Mouse (Mus musculus) neural tube, embryonic 14.5 days (tissue): ENCODE results near the gene Arvcf. TPM values are rescaled to one million over a fixed set of nuclear protein-coding genes. Genes with fewer than 3 reads are reported as not detected.

Experiments used
- ATAC-seq: fragments of 200-750 bp; cut with Nextera tagmentation; 2 replicates; pipeline ENCODE4 v1.8.0; 2017; ENCODE audit warnings: low read depth, mild to moderate bottlenecking, moderate TSS enrichment, moderate library complexity
- H3K27ac ChIP-seq: fragments of 300-500 bp; sonication (generic); 2 replicates; pipeline ENCODE4 v1.5.1; 2014; ENCODE audit warnings: low read depth, mild to moderate bottlenecking, control low read depth, low read length, moderate library complexity, mixed read lengths
- H3K27me3 ChIP-seq: fragments of 300-500 bp; sonication (generic); 2 replicates; pipeline ENCODE4 v1.6.1; 2014; ENCODE audit warnings: low read length; ENCODE audit not compliant: control insufficient read depth, insufficient read depth
- H3K36me3 ChIP-seq: fragments of 300-500 bp; sonication (generic); 2 replicates; pipeline ENCODE4 v1.6.1; 2014; ENCODE audit warnings: low read length, mixed read lengths; ENCODE audit not compliant: control insufficient read depth, insufficient read depth
- H3K4me1 ChIP-seq: fragments of 300-500 bp; sonication (generic); 2 replicates; pipeline ENCODE4 v1.6.1; 2014; ENCODE audit warnings: low read length; ENCODE audit not compliant: control insufficient read depth, insufficient read depth
- H3K4me2 ChIP-seq: fragments of 300-500 bp; sonication (generic); 2 replicates; pipeline ENCODE4 v1.6.1; 2014; ENCODE audit warnings: mild to moderate bottlenecking, low read depth, low read length, control low read depth
- H3K4me3 ChIP-seq: fragments of 300-500 bp; sonication (generic); 2 replicates; pipeline ENCODE4 v1.5.1; 2014; ENCODE audit warnings: low read depth, low read length, control low read depth, mixed read lengths
- H3K9ac ChIP-seq: fragments of 300-500 bp; sonication (generic); replicated peaks from 2 replicates; pipeline ENCODE4 v1.6.1; 2014; ENCODE audit warnings: low read depth, mild to moderate bottlenecking, control low read depth, low read length, mixed read lengths
- H3K9me3 ChIP-seq: fragments of 300-500 bp; sonication (generic); 2 replicates; pipeline ENCODE4 v1.6.1; 2016; ENCODE audit warnings: low read length; ENCODE audit not compliant: control insufficient read depth
- WGBS: fragments of 180-500 bp; shearing (Covaris S2); extraction: QIAGEN DNeasy Blood & Tissue Kit; methylation state at CpG from one replicate; pipeline ENCODE4 v1.1.7; 2014; 5-methylcytosine and 5-hydroxymethylcytosine counted together
- polyA plus RNA-seq: library from polyadenylated mRNA; unstranded; fragments of >200 nt; fragmentation: Nextera tagmentation; extraction: Ambion mirVana; gene quantifications from 2 replicates; pipeline ENCODE4 v1.2.1, GENCODE M21; 2014

Gene Arvcf
- polyA plus RNA-seq, 1 experiment from 2014 or later, result 60.2 TPM

- peak overlapping the region; percentile 85 for H3K9ac ChIP-seq
- no peak for ATAC-seq
- no peaks in the 10 kb centered on the region; the same call in 1 of the 2 replicates for H3K27me3 ChIP-seq
- under 1% methylated on average over 28 of the region's 28 CpGs for WGBS
- peaks cover 28% of the 10 kb centered on the region for H3K4me1 ChIP-seq
- no peaks in the 10 kb centered on the region for H3K9me3 ChIP-seq
- H3K36me3 ChIP-seq, result no peaks in the 10 kb centered on the region; the same call in 1 of the 2 replicates
- no peak overlapping the region; the same call in 1 of the 2 replicates for H3K27ac ChIP-seq
- peak overlapping the region; percentile 60 for H3K4me2 ChIP-seq
- peak overlapping the region; percentile 92 for H3K4me3 ChIP-seq
Observed at GRCm38 (mm10) chr16:18348601-18349175, 706 bp downstream of the Arvcf start.

- Histone ChIP-seq H3K27me3 (no peaks in the 10 kb centered on the region; the same call in 1 of the 2 replicates), H3K4me2 (peak overlapping the region; percentile 60; the same call in 1 of the 2 replicates), H3K4me1 (peaks cover 22% of the 10 kb centered on the region), H3K4me3 (no peak overlapping the region), H3K36me3 (no peaks in the 10 kb centered on the region; the same call in 1 of the 2 replicates), H3K9me3 (no peaks in the 10 kb centered on the region), H3K9ac (no peak overlapping the region), H3K27ac (no peak overlapping the region)
- WGBS, result 72% methylated on average over 12 of the region's 12 CpGs
- ATAC-seq, result no peak
Observed at GRCm38 (mm10) chr16:18349761-18350325, 1.9 kb downstream of the Arvcf start.

GRCm38 (mm10) chr16:18351313-18352055, 3.5 kb downstream of the Arvcf start:
- 55% methylated on average over 5 of the region's 5 CpGs for WGBS
- H3K4me1 ChIP-seq, result peaks cover 22% of the 10 kb centered on the region
- ATAC-seq, result no peak
- no peak overlapping the region for H3K27ac ChIP-seq
- H3K4me3 ChIP-seq, result no peak overlapping the region
- no peak overlapping the region; the same call in 1 of the 2 replicates for H3K9ac ChIP-seq
- no peaks in the 10 kb centered on the region for H3K9me3 ChIP-seq
- H3K27me3 ChIP-seq, result no peaks in the 10 kb centered on the region; the same call in 1 of the 2 replicates
- no peaks in the 10 kb centered on the region; the same call in 1 of the 2 replicates for H3K36me3 ChIP-seq
- no peak overlapping the region for H3K4me2 ChIP-seq

GRCm38 (mm10) chr16:18353106-18353505, 5.1 kb downstream of the Arvcf start:
- H3K27ac ChIP-seq, result no peak overlapping the region
- WGBS, result 50% methylated on average over 1 of the region's 1 CpGs
- no peaks in the 10 kb centered on the region; the same call in 1 of the 2 replicates for H3K27me3 ChIP-seq
- no peak overlapping the region for H3K4me2 ChIP-seq
- H3K9me3 ChIP-seq, result no peaks in the 10 kb centered on the region
- H3K36me3 ChIP-seq, result no peaks in the 10 kb centered on the region; the same call in 1 of the 2 replicates
- no peak overlapping the region for H3K4me3 ChIP-seq
- H3K9ac ChIP-seq, result no peak overlapping the region
- peaks cover 15% of the 10 kb centered on the region for H3K4me1 ChIP-seq
- no peak for ATAC-seq

- 87% methylated on average over 1 of the region's 1 CpGs for WGBS
- Histone ChIP-seq H3K4me2 (no peak overlapping the region), H3K9me3 (no peaks in the 10 kb centered on the region), H3K27ac (no peak overlapping the region), H3K4me3 (no peak overlapping the region), H3K4me1 (no peaks in the 10 kb centered on the region; the same call in 1 of the 2 replicates), H3K36me3 (no peaks in the 10 kb centered on the region; the same call in 1 of the 2 replicates), H3K9ac (no peak overlapping the region), H3K27me3 (no peaks in the 10 kb centered on the region)
- ATAC-seq, result no peak
Observed at GRCm38 (mm10) chr16:18356961-18357360, 9.0 kb downstream of the Arvcf start.

- Histone ChIP-seq H3K9ac (no peak overlapping the region), H3K27me3 (no peaks in the 10 kb centered on the region), H3K4me2 (no peak overlapping the region), H3K4me3 (no peak overlapping the region), H3K9me3 (no peaks in the 10 kb centered on the region), H3K36me3 (no peaks in the 10 kb centered on the region; the same call in 1 of the 2 replicates), H3K27ac (no peak overlapping the region), H3K4me1 (no peaks in the 10 kb centered on the region)
- no peak for ATAC-seq
- 85% methylated on average over 6 of the region's 6 CpGs for WGBS
Observed at GRCm38 (mm10) chr16:18357977-18358376, 10.0 kb downstream of the Arvcf start.

GRCm38 (mm10) chr16:18360151-18360805, 12.3 kb downstream of the Arvcf start:
- Histone ChIP-seq H3K4me1 (no peaks in the 10 kb centered on the region), H3K4me2 (no peak overlapping the region), H3K27ac (no peak overlapping the region; the same call in 1 of the 2 replicates), H3K4me3 (no peak overlapping the region), H3K9me3 (no peaks in the 10 kb centered on the region), H3K9ac (no peak overlapping the region), H3K36me3 (peaks cover 6% of the 10 kb centered on the region; the same call in 1 of the 2 replicates), H3K27me3 (no peaks in the 10 kb centered on the region)
- WGBS, result 70% methylated on average over 6 of the region's 6 CpGs
- ATAC-seq, result no peak

- 88% methylated on average over 8 of the region's 8 CpGs for WGBS
- peaks cover 6% of the 10 kb centered on the region; the same call in 1 of the 2 replicates for H3K36me3 ChIP-seq
- no peaks in the 10 kb centered on the region for H3K9me3 ChIP-seq
- no peak overlapping the region for H3K4me2 ChIP-seq
- no peak overlapping the region for H3K27ac ChIP-seq
- H3K4me3 ChIP-seq, result no peak overlapping the region
- no peaks in the 10 kb centered on the region for H3K4me1 ChIP-seq
- ATAC-seq, result no peak
- H3K27me3 ChIP-seq, result no peaks in the 10 kb centered on the region
- H3K9ac ChIP-seq, result no peak overlapping the region
Observed at GRCm38 (mm10) chr16:18362948-18363347, 15.0 kb downstream of the Arvcf start.
